Mouse (Mus musculus) yolk sac, embryonic 10.5 days (tissue): Measurements from ENCODE around the gene Ajm1.
A peak's percentile ranks its signal among the peaks of the same experiment; 100 is the strongest.

Experiments used
- DNase-seq: peaks from one replicate; pipeline ENCODE4 v3.0.0-alpha.2; 2017; ENCODE audit warnings: low spot score

The Ajm1 gene

DNA sequence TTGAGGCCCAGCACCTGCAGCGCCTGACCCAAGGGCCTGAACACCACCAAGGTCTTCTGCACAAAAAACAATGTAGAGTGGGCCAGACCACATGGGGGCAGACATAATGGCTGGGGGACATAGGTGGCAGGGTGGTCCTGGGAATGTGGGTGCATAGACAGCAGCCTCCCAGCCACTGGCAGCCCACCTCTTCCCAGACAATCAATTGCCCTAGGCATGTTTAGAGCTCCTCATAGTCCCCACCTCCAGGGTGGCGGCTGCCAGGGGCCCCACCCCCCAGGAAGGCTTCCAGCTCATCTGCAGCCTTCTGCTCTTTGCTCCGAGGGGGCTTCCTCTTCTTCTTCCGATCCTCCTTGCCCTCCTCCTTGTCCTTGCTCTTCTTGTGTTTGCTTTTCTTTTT is 2.0 kb upstream of the Ajm1 start:
- no peak for DNase-seq

DNA sequence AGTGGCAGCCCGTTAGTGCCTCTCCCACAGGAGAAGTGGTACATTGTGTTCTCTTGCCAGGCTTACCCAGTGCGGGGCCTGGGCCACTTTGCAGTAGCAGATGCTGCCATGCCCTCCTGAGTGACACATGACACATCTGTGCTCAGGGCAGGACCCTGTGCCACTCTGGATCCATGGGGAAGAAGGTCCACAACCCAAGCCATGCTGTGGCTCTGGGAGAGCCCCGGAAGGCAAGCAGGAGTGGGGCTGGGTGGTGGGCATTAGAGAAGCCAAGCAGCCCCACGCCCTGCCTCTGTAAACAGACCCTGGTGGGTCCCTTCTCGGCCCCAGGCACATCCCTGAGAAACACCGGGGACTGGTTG is 1.5 kb upstream of the Ajm1 start:
- DNase-seq, result no peak

DNA sequence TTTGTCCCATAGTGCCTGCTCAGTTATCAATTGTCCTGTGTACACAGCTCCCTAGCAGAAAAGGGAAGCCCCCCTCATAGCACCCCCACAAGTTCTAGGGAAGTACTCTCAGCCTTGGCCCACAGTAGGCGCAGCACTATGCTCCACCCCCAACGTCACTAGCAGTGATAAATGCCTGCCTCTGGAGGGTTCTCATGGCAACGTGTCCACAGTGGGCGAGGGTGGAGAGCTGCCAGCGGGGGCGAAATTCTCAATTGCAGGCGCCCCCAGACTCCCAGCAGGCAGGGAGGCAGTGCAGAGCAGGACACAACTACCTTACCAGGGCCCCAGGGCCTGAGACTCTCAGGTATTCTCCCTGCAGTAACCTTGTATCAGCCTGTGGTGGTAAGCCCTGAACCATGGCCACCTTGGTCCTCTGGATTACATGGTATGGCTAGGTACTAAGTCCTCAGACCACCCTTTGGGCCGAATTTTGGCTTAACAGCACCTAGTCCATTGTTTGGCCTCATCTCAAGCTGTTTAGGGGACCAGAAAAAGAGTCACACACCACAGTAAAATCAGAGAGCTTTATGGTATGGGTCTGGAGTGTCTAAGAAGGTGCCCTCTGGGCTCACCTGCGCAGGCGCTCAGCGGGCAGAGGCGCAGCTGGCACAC is 1.0 kb upstream of the Ajm1 start:
- no peak for DNase-seq

GRCm38 (mm10) chr2:25581901-25582301 is 344 bp upstream of the Ajm1 start:
- no peak for DNase-seq

DNA sequence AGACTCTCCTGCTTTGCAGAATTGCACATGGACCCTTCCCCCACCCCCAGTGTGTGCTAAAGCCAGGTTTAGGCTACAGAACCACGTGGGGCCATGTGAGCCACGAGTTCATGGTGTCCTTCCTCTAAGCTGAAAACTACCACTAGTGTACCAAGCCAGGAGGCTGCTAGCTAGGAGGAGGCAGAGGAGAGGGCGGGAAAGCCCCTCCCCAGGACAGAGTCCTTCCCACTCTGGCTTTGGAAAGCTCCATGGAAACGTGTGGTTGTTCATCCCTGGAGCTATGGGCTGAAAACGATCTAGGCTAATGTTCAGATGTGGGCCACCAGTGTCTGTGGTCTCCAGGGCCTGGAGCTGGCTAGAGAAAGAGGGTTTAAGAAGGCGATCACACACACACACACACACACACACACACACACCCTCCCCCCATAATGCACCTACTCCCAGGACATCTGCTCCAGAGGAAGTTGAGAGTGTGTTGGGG is 896 bp downstream of the Ajm1 start:
- no peak for DNase-seq

DNA sequence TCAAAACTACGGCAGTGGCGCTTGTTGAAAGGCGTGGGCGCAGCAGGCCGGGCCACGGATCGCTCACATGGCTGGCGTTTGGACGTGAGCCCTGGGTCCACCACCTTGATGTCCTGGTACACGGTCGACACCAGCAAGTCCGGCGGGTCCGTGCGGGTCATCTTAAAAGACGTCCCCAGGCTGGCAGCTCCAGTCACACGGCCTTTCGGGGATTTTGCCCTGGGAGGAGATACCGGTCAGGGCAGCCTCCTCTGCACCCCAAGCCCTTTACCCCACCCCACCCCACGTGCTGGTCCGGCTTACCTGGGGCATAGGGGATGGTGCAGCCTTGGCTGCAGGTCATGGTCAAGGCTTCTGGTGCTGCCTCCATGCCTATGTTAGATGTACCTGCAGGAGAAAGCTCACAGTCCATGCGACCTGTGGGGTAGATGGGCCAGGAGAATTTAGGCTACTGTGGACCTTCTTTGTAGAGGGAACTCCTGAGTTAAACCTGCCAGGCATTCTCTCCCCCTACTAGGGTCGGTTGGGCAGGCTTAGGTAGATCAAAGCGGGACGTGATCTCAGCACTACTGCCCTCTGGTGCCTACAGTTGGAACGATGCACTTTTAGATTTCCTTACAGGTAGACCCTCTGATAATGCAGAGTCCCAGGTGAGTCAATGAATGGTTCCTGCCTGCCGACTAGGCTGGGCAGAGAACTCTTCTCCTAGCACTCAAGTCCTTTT is 1.7 kb downstream of the Ajm1 start:
- DNase-seq, result no peak

GRCm38 (mm10) chr2:25578796-25579736 is 2.5 kb downstream of the Ajm1 start:
- DNase-seq, result no peak

DNA sequence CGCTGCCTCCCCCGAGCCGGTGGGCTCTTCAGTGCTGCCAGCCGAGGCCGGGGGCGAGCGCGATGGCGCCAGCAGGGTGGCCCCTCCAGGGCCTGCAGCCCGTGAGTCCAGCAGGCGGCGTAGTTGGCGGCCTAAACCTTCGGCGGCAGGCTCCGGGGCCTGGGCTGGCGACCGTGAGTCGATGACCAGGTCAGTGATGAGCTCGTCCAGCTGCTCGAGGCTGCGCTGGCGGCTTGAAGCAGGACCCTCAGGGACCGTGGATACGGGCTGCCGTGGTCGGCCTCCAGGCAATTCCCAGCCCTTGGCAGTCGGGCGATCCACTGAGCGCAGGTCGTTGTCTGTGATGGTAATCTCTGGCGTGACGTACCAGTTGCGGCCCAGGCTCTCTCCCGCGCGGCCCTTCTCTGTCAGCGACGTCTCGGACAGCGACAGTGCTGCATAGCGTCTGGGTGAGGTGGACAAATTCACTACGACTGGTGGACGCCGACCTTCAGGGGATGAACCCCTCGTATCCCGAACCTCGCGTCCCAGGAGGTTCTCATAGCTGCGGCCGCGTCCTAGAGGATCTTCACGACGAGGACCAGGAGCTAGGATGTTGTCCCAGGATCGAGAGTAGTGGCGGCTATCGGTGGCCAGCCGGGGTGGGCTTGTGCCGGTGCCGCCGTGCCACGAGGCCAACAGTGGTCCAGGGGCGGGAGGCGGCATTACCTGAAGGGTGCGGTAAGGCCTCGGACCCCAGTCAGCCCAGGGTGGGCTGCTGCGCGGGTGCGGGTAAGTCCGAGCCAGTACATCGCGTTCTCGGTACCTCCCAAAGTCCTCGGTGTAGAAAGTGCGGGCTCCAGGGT is 3.4 kb downstream of the Ajm1 start:
- no peak for DNase-seq

DNA sequence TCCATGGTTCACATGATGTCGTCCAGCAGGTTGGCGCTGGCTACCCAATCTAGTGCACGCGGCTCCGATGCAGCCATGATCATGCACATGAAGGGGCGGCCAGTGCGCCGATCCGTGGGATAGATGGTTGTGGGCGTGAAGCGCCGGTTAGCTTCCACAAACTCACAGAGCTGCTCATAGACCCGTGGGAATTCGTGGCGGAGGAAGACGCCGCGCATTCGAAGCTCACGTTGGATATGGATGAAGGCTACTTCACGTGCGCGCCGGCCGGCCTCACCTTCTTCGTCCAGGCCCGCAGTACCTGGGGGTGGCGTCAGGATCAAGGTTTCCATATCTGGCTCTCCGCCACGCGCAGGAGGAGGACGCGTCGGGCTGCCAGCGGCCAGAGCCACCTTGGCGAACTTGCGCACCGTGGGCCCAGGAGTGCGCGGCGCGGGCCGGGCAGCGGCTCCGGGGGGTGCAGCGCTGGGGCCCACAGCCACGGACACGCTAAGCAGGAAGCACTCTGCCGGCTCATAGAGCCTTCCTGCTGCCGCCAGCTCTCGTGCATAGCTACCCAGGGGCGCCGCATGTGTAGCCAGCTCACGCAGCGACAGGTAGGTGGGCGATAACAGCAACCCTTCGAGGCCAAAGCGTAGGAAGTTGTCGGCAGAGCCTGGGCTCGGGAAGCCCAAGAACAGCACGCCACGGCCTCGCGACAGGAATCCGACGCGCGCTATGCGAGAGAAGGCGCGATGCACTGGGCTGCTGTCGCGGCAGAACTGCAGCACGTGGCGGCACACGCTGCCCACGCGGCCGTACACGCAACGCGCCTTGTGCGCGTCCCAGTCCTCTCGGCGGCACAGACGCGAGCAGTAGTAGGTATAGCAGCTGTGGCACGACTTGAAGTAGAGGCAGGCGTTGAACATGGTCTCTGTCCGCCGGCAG is 4.3 kb downstream of the Ajm1 start:
- no peak for DNase-seq

DNA sequence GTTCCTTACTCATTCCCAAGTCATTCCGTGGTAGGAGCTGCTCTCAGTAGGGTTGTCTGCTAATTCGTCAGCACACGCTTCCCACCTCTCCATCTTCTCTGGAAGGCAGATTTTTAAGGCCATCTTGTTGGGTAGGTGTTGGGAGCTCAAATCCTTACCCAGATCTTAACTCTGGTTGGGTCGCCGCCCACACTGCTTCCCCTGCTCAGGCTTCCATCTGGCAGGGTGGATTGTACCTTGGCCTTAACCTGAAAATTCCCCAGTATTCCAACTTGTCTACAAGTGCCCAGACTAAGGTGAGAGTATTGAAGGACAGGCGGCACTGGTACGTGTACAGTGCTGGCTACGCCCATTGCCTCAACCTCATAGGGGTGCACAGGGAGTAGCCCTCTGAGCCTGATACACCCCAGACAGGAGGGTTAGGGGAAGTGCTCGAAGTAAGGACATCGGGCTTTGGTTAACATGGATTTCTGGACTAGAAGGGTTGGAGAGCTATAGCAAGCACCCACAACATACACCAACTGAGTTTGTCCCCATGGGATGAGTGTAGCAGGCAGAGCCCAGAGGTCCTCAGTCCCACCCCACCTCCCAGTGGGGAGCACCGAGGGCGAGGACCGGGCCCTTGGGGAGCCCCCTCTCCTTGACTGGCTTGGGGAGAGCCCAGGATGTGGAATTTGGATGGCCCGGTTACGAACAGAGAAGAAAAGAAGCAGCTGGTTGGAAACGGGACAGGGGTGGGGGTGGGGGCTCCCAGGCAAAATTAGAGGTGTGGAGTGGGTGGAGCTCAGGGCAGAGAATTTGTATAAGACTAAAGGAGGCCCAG is 5.3 kb downstream of the Ajm1 start:
- DNase-seq, result no peak

DNA sequence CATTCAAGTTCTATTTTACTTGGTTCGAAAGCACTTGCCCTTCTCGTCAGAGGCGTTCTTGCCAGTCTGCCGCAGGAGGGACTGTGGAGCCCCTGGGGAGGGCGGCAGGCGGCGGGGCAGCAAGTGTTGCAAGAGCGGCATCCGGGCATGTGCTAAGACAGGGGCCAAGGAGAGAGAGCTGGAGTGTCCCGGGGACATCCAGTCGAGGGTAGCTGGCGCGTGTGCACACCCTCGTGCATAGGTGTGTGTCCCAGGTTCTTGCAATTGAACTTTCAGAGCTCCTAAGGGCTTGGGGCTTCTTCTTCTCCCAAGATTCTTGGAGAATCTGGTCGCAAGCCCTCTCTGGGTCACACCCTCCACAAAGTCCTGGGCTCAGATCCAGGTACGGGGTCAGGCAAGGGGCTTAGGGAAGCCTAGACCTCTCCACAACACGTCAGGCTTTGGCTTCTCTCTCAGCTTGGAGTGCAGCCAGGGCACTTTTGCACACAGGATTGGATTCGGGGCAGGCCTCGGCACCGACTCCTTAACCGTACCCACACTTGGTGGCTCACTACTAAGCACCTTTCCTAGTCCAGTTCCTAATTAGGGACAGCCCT is 6.0 kb downstream of the Ajm1 start:
- no peak for DNase-seq

DNA sequence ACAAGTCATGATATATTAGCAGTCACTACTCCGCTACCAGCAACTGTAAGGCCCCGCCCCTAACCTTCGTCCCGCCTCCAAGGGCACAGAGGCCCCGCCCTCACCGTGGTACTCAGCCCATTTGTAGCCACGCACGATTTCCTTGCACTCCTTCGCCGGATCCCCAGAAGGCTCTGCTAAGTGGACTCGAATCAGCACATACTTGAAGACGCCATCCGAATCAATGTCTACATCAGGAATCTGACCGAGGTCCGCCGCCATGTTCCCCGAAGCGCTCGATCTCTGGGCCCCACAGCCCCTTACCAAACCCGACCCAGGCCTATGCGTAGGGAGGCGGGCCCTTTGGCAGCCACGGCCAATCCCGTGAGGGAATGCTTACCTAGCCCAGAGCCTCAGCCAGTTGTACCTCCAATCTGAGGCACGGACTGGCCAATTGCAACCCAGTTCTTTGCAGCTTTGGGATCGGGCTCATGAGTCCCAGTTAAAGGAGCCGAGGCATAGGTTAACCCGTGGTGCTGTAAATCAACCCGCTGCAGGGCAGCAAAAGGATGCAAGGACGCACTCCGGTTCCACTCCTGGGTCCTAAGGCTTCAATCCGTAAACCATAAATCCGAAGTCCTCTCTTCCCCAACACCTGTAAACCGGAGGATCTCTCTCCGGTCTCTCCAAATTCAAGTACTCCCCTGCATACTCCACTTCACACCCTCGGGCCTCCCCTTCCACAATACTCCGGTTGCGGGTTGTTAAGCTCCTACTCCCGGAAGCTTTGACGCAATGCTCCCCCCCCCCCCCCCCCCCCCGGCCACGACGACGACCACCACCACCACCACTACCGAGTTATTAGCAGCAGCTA is 6.8 kb downstream of the Ajm1 start, which contains the start of the genes Mamdc4 and Phpt1:
Gene Mamdc4 (minus strand): TSS at position 267 of the 853 bp plus-strand sequence.
Gene Phpt1 (minus strand): TSS at position 646 of the 853 bp plus-strand sequence.
- DNase-seq, result peak; percentile 97

DNA sequence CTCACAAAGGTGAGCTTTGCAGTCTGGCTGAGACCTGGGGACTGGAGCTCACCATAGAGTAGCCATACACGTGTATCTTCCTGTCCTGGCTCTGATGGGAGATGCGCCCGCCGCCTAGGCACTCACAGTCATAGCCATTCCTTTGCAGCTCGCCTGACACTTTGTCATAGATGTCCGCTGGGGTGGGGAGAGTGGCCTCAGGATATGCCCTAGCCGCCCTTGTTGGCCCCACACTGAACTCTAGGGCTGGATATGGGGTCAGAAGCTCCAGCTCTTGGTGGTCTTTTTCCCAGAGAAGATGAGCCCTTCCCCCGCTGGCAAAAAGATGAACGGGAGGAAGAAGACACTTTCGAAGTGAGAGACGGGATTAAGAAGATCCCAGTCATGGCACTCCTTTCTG is 7.4 kb downstream of the Ajm1 start:
- no peak for DNase-seq

GRCm38 (mm10) chr2:25573068-25573467 is 8.5 kb downstream of the Ajm1 start:
- DNase-seq, result no peak

DNA sequence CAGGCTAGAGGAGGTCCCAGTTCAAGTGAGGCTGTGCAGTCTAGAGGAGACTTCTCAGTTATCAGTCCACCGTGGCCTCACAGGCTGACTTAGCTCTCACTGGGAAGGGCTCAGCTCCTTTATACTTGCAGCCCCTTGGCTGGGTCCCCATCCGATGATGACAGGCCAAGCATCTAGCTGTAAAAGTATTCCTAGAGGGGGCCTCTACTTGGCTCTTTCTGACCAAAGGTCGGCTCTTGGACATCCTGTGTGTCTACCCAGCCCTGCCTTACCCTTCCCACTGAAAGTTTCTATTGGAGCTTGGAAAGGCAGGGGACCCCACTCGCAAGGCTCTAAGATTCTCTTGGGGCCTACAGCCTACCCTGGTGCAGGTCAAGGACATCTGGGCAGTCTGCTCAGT is 10.3 kb downstream of the Ajm1 start:
- DNase-seq, result no peak

DNA sequence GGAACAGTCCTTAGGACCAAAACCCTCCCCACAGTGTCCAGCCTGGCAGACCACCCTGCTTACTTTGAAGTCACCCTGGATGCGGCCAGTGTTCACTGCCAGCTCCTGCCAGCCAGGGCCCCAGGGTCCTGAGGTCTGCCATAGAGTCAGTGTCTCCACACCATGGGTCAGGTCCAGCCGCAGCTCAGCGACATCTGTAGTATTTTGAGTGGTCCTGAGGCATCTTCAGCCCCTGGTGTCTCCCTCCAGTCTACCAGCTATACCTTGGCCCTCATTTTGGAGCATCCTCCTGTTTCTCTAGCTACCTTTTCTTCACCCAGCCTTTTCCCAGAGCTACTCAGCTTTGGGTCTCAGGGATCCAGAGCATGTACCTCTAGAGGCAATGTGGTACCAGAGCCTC is 12.2 kb downstream of the Ajm1 start:
- no peak for DNase-seq

DNA sequence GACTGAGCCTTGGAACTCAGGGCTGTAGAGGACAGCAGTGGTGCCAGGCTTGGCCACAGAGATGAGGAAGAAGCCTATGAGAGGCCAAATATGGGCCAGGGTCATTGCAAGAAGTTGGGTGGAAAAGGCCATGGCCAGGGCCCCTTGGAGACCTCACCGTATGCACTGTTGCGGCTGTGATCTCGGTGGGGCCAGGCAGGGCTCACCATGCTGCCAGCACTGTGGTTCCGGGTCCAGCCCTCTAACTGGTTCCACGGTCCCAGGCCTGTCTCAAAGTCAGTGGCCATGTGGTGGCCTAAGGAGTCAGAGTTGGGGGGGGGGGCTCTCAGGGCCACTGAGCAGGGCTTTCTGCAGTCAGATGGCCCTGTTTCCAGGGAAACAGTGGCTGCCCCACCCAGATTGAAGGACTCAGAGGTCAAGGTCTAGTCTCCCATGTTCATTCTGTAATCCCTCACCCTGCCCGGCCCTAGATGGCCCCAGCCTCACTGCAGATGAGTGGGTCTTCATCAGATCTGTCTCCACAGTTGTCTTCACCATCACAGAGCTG is 13.0 kb downstream of the Ajm1 start:
- DNase-seq, result peak; percentile 57

GRCm38 (mm10) chr2:25566558-25566957 is 15.0 kb downstream of the Ajm1 start:
- no peak for DNase-seq
